Mouse (Mus musculus) megakaryocyte, embryonic 14.5 days (primary cell): Measurements from ENCODE around the gene Coq4. TPM values are rescaled to one million over a fixed set of nuclear protein-coding genes. Genes with fewer than 3 reads are reported as not detected.

Experiments
- H3K27me3 ChIP-seq: replicated peaks from 2 replicates; pipeline ENCODE3; 2012; ENCODE audit warnings: inconsistent platforms
- H3K36me3 ChIP-seq: replicated peaks from 2 replicates; pipeline ENCODE3; 2012; ENCODE audit warnings: low read length, inconsistent platforms, mixed read lengths
- H3K4me1 ChIP-seq: 2 replicates; pipeline ENCODE4 v1.6.1; 2012; ENCODE audit warnings: inconsistent platforms
- H3K4me3 ChIP-seq: replicated peaks from 2 replicates; pipeline ENCODE3; 2012; ENCODE audit warnings: moderate library complexity, mild to moderate bottlenecking, inconsistent platforms
- H3K9me3 ChIP-seq: 2 replicates; pipeline ENCODE4 v1.6.1; 2012; ENCODE audit warnings: inconsistent platforms
- FLI1 ChIP-seq: IDR thresholded peaks from 2 replicates; pipeline ENCODE4 v1.6.1; 2012; ENCODE audit warnings: low read length, inconsistent platforms, mixed read lengths
- GATA1 ChIP-seq: IDR thresholded peaks from 3 replicates; pipeline ENCODE4 v1.6.1; 2012; ENCODE audit warnings: mixed read lengths, low read length, inconsistent platforms, borderline replicate concordance
- polyA plus RNA-seq: library from polyadenylated mRNA; stranded (reverse); fragments of >175 nt; gene quantifications from 2 replicates; pipeline ENCODE4 v1.2.3, GENCODE M21; 2012; ENCODE audit warnings: low replicate concordance; ENCODE audit not compliant: insufficient read depth

Coq4 gene
- polyA plus RNA-seq, 1 experiment: 103 TPM

GRCm38 (mm10) chr2:29844115-29844514 lies 56.8 kb downstream of the Coq4 start:
- Histone ChIP-seq H3K36me3 (peaks cover 84% of the 10 kb centered on the region), H3K4me3 (no peak overlapping the region), H3K27me3 (no peaks in the 10 kb centered on the region), H3K4me1 (peaks cover 84% of the 10 kb centered on the region), H3K9me3 (no peaks in the 10 kb centered on the region)
- TF ChIP-seq GATA1 (no peak), FLI1 (no peak)

GRCm38 (mm10) chr2:29844661-29845060 lies 57.4 kb downstream of the Coq4 start:
- H3K27me3 ChIP-seq: no peaks in the 10 kb centered on the region
- H3K4me1 ChIP-seq: peaks cover 84% of the 10 kb centered on the region
- TF ChIP-seq GATA1 (no peak), FLI1 (no peak)
- no peaks in the 10 kb centered on the region for H3K9me3 ChIP-seq
- H3K36me3 ChIP-seq: peaks cover 78% of the 10 kb centered on the region
- H3K4me3 ChIP-seq: no peak overlapping the region

- peaks cover 84% of the 10 kb centered on the region for H3K4me1 ChIP-seq
- no peaks in the 10 kb centered on the region for H3K9me3 ChIP-seq
- peaks cover 71% of the 10 kb centered on the region for H3K36me3 ChIP-seq
- H3K27me3 ChIP-seq: no peaks in the 10 kb centered on the region
- no peak for TF ChIP-seq GATA1
- no peak overlapping the region for H3K4me3 ChIP-seq
These were observed 58.3 kb downstream of the Coq4 start for GRCm38 (mm10) chr2:29845636-29846035.

- no peaks in the 10 kb centered on the region for H3K27me3 ChIP-seq
- TF ChIP-seq FLI1 (no peak), GATA1 (no peak)
- H3K4me1 ChIP-seq: peaks cover 84% of the 10 kb centered on the region
- no peak overlapping the region for H3K4me3 ChIP-seq
- no peaks in the 10 kb centered on the region for H3K9me3 ChIP-seq
- H3K36me3 ChIP-seq: peaks cover 64% of the 10 kb centered on the region
These were observed 59.0 kb downstream of the Coq4 start for GRCm38 (mm10) chr2:29846061-29846853.

- Histone ChIP-seq H3K9me3 (no peaks in the 10 kb centered on the region), H3K4me1 (peaks cover 81% of the 10 kb centered on the region), H3K36me3 (peaks cover 58% of the 10 kb centered on the region), H3K4me3 (no peak overlapping the region), H3K27me3 (no peaks in the 10 kb centered on the region)
- TF ChIP-seq GATA1 (no peak), FLI1 (no peak)
These were observed 59.6 kb downstream of the Coq4 start for GRCm38 (mm10) chr2:29846911-29847310.

Other genes with a start within 250 kb of the Coq4 start
- gene Rapgef1, start 167.8 kb upstream of the Coq4 start, polyA plus RNA-seq: 13.8 and 14.5 TPM in 2 replicates
- not detected in 2 replicates for gene Gm13420, start 35.8 kb upstream of the Coq4 start, polyA plus RNA-seq
- not detected in 2 replicates for gene Gm13547, start 28.2 kb upstream of the Coq4 start, polyA plus RNA-seq
- gene Trub2, start 1.0 kb downstream of the Coq4 start, polyA plus RNA-seq: 3.2 TPM in 1 of 2 replicates, not detected in the other
- gene Slc27a4, start 15.1 kb downstream of the Coq4 start, polyA plus RNA-seq: 12.4 and 15.2 TPM in 2 replicates
- gene Urm1, start 32.6 kb downstream of the Coq4 start, polyA plus RNA-seq: 74.8 and 193 TPM in 2 replicates
- 68.0 and 210 TPM in 2 replicates for gene Cercam, start 81.7 kb downstream of the Coq4 start, polyA plus RNA-seq
- gene Odf2, start 101.7 kb downstream of the Coq4 start, polyA plus RNA-seq: 2.2 and 19.1 TPM in 2 replicates
- gene Gle1, start 147.9 kb downstream of the Coq4 start, polyA plus RNA-seq: 8.3 and 30.4 TPM in 2 replicates
- gene Sptan1, start 178.1 kb downstream of the Coq4 start, polyA plus RNA-seq: 4.4 and 63.0 TPM in 2 replicates